Mouse (Mus musculus) kidney, postnatal 0 days (tissue): ENCODE results near the gene Grk2. TPM values are rescaled to one million over a fixed set of nuclear protein-coding genes. Genes with fewer than 3 reads are reported as not detected.

Experiments
- ATAC-seq: fragments of 200-750 bp; cut with Nextera tagmentation; replicated peaks from 2 replicates; pipeline ENCODE4 v1.8.0; 2017; ENCODE audit warnings: low read depth, moderate number of reproducible peaks, moderate TSS enrichment, moderate library complexity; ENCODE audit not compliant: low FRiP score
- DNase-seq: peaks from one replicate; pipeline ENCODE4 v3.0.0-alpha.2; 2016; ENCODE audit warnings: low spot score
- H3K27ac ChIP-seq: fragments of 300-500 bp; sonication (generic); 2 replicates; pipeline ENCODE4 v1.5.1; 2014; ENCODE audit warnings: mild to moderate bottlenecking
- H3K27me3 ChIP-seq: fragments of 300-500 bp; sonication (generic); 2 replicates; pipeline ENCODE4 v1.6.1; 2014; ENCODE audit warnings: low read length, mixed read lengths; ENCODE audit not compliant: insufficient read depth
- H3K36me3 ChIP-seq: fragments of 300-500 bp; sonication (generic); 2 replicates; pipeline ENCODE4 v1.6.1; 2014; ENCODE audit warnings: low read length, mixed read lengths; ENCODE audit not compliant: insufficient read depth
- H3K4me1 ChIP-seq: fragments of 300-500 bp; sonication (generic); replicated peaks from 2 replicates; pipeline ENCODE4 v1.6.1; 2014; ENCODE audit warnings: antibody characterized with exemption, low read length, mixed read lengths; ENCODE audit not compliant: insufficient read depth
- H3K4me2 ChIP-seq: fragments of 300-500 bp; sonication (generic); 2 replicates; pipeline ENCODE4 v1.6.1; 2014; ENCODE audit warnings: mild to moderate bottlenecking, low read length, moderate library complexity, mixed read lengths
- H3K4me3 ChIP-seq: fragments of 300-500 bp; sonication (generic); replicated peaks from 2 replicates; pipeline ENCODE4 v1.5.1; 2014; ENCODE audit warnings: low read depth, low read length
- H3K9ac ChIP-seq: fragments of 300-500 bp; sonication (generic); 2 replicates; pipeline ENCODE4 v1.6.1; 2014; ENCODE audit warnings: low read depth, low read length
- H3K9me3 ChIP-seq: fragments of 300-500 bp; sonication (generic); replicated peaks from 2 replicates; pipeline ENCODE4 v1.6.1; 2016; ENCODE audit warnings: low read length, inconsistent platforms, mixed read lengths
- CTCF ChIP-seq: IDR thresholded peaks from 2 replicates; pipeline ENCODE4 v1.5.1; 2016; ENCODE audit warnings: antibody characterized with exemption, low read depth, mild to moderate bottlenecking, moderate library complexity
- WGBS: fragments of 180-500 bp; shearing (Covaris S2); extraction: QIAGEN DNeasy Blood & Tissue Kit; methylation state at CpG from one replicate; pipeline ENCODE4 v1.1.7; 2014; 5-methylcytosine and 5-hydroxymethylcytosine counted together
- microRNA-seq: library from miRNA; unstranded; fragments of <30 nt; microRNA quantifications from one replicate; pipeline ENCODE4, GENCODE M21; 2016
- polyA plus RNA-seq: library from polyadenylated mRNA; unstranded; fragments of >200 nt; fragmentation: Nextera tagmentation; extraction: Ambion mirVana; gene quantifications from 2 replicates; pipeline ENCODE4 v1.2.1, GENCODE M21; 2015

The Grk2 gene
- polyA plus RNA-seq, 1 experiment from 2014 or later, result 14.4 TPM

DNA sequence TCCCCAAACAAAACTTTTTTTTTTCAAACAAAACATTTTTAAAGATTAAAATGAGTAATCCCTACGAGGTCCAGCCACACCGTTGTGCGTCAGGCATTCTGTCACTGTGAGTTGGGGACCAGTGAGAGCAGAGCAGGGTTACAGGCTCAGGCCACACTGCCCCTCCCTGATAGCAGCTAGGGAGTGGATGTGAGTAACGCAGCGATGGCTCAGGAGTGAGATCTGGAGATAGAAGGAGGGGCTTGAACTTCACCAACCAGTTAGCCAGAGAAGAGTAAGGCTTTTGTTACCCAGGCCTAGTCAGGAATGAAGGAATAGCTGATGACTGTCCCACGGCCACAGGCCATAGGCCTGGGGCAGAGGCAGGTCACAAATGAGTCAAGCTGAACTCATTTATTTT lies 61.2 kb downstream of the Grk2 start:
- no peaks in the 10 kb centered on the region for H3K4me1 ChIP-seq
- H3K27me3 ChIP-seq, result no peaks in the 10 kb centered on the region
- ATAC-seq, result no peak
- H3K4me2 ChIP-seq, result no peak overlapping the region
- no peak overlapping the region for H3K27ac ChIP-seq
- no peaks in the 10 kb centered on the region for H3K36me3 ChIP-seq
- H3K9me3 ChIP-seq, result no peaks in the 10 kb centered on the region
- WGBS, result 82% methylated on average over 6 of the region's 6 CpGs
- no peak for TF ChIP-seq CTCF
- no peak overlapping the region for H3K9ac ChIP-seq
- no peak for DNase-seq
- no peak overlapping the region for H3K4me3 ChIP-seq

- Histone ChIP-seq H3K27me3 (no peaks in the 10 kb centered on the region), H3K4me1 (no peaks in the 10 kb centered on the region; the same call in 1 of the 2 replicates), H3K36me3 (no peaks in the 10 kb centered on the region), H3K4me3 (no peak overlapping the region), H3K9me3 (no peaks in the 10 kb centered on the region), H3K27ac (no peak overlapping the region), H3K4me2 (no peak overlapping the region), H3K9ac (no peak overlapping the region)
- DNase-seq, result no peak
- TF ChIP-seq CTCF, result peak; percentile 50; the same call in 1 of the 2 replicates
- 76% methylated on average over 3 of the region's 3 CpGs for WGBS
- ATAC-seq, result no peak
Observed at GRCm38 (mm10) chr19:4242416-4242815, 63.6 kb downstream of the Grk2 start.

GRCm38 (mm10) chr19:4240247-4240668 lies 65.8 kb downstream of the Grk2 start:
- DNase-seq, result peak; percentile 79
- Histone ChIP-seq H3K27me3 (no peaks in the 10 kb centered on the region), H3K4me2 (no peak overlapping the region), H3K4me3 (no peak overlapping the region), H3K36me3 (no peaks in the 10 kb centered on the region), H3K27ac (no peak overlapping the region), H3K9me3 (no peaks in the 10 kb centered on the region), H3K9ac (no peak overlapping the region), H3K4me1 (no peaks in the 10 kb centered on the region; the same call in 1 of the 2 replicates)
- no peak for TF ChIP-seq CTCF
- 33% methylated on average over 8 of the region's 8 CpGs for WGBS
- no peak; the same call in 1 of the 2 replicates for ATAC-seq

Small RNA genes lying within 50 kb of the gene (microRNA-seq; reads per million reads assigned to microRNA genes)
- gene Mir6985, result 0.60 reads per million

Other genes starting within 250 kb of the Grk2 start
- gene Gstp3, start 246.7 kb downstream of the Grk2 start, polyA plus RNA-seq, result not detected in 2 replicates
- gene Cabp2, start 224.6 kb downstream of the Grk2 start, polyA plus RNA-seq, result 2.2 and 2.4 TPM in 2 replicates
- gene Cdk2ap2, start 209.0 kb downstream of the Grk2 start, polyA plus RNA-seq, result 107 TPM in 2 replicates
- 12.2 and 13.9 TPM in 2 replicates for gene Pitpnm1, start 206.2 kb downstream of the Grk2 start, polyA plus RNA-seq
- gene Aip, start 180.4 kb downstream of the Grk2 start, polyA plus RNA-seq, result 83.2 and 84.2 TPM in 2 replicates
- gene Gpr152, start 166.4 kb downstream of the Grk2 start, polyA plus RNA-seq, result 0.03 TPM in 1 of 2 replicates, not detected in the other
- 0.08 and 0.13 TPM in 2 replicates for gene Cabp4, start 162.2 kb downstream of the Grk2 start, polyA plus RNA-seq
- 161 and 164 TPM in 2 replicates for gene Coro1b, start 157.6 kb downstream of the Grk2 start, polyA plus RNA-seq
- gene Ptprcap, start 152.6 kb downstream of the Grk2 start, polyA plus RNA-seq, result 0.82 and 0.91 TPM in 2 replicates
- gene Rps6kb2, start 142.9 kb downstream of the Grk2 start, polyA plus RNA-seq, result 42.4 and 49.0 TPM in 2 replicates
- 2.7 and 3.3 TPM in 2 replicates for gene Carns1, start 130.7 kb downstream of the Grk2 start, polyA plus RNA-seq
- 3.5 and 3.9 TPM in 2 replicates for gene Tbc1d10c, start 114.9 kb downstream of the Grk2 start, polyA plus RNA-seq
- 804 and 864 TPM in 2 replicates for gene Ppp1ca, start 114.2 kb downstream of the Grk2 start, polyA plus RNA-seq
- 22.8 and 25.7 TPM in 2 replicates for gene Rad9a, start 104.6 kb downstream of the Grk2 start, polyA plus RNA-seq
- 6.5 and 6.7 TPM in 2 replicates for gene Clcf1, start 92.0 kb downstream of the Grk2 start, polyA plus RNA-seq
- not detected in 2 replicates for gene AC109138.7, start 91.9 kb downstream of the Grk2 start, polyA plus RNA-seq
- 40.9 and 43.6 TPM in 2 replicates for gene Pold4, start 74.3 kb downstream of the Grk2 start, polyA plus RNA-seq
- 15.6 and 18.8 TPM in 2 replicates for gene Ssh3, start 37.0 kb downstream of the Grk2 start, polyA plus RNA-seq
- 3.9 and 5.4 TPM in 2 replicates for gene Ankrd13d, start 23.1 kb downstream of the Grk2 start, polyA plus RNA-seq
- gene Kdm2a, start 92.1 kb upstream of the Grk2 start, polyA plus RNA-seq, result 30.0 and 32.8 TPM in 2 replicates
- 49.3 and 49.7 TPM in 2 replicates for gene Rhod, start 133.2 kb upstream of the Grk2 start, polyA plus RNA-seq
- 1.5 and 1.8 TPM in 2 replicates for gene Syt12, start 171.2 kb upstream of the Grk2 start, polyA plus RNA-seq
- gene 2010003K11Rik, start 192.4 kb upstream of the Grk2 start, polyA plus RNA-seq, result 0.57 and 0.61 TPM in 2 replicates
- 57.6 and 66.9 TPM in 2 replicates for gene Pcx, start 204.2 kb upstream of the Grk2 start, polyA plus RNA-seq